In genomic region chr4:95621046-95621445, GRCm38 (mm10) we compare ENCODE assay signal across 28 mouse cellular contexts.
DNase-seq lines count a peak whose midpoint lies in the region; ATAC-seq and TF ChIP-seq lines count a peak whose summit lies in the region.
"Had no signal": no experiment of that assay in that cellular context is flagged by ENCODE, and none has a peak within 500 bp of the region (broad histone marks: within the 10 kb centered on the region; RNA-seq: fewer than 3 reads in every experiment).

No protein-coding gene starts in this region.

- TF ChIP-seq CTCF in lung, postnatal 0 days (IDR thresholded peaks at IDR 0.05): no peak

- H3K4me2 ChIP-seq in lung, postnatal 0 days (replicated peaks; ENCODE audit: low read depth, low read length): no peak overlapping the region
- no peak overlapping the region for H3K4me2 ChIP-seq in intestine, embryonic 16.5 days (ENCODE audit: low read depth, low read length)
- H3K4me2 ChIP-seq: forebrain, embryonic 15.5 days; heart, embryonic 13.5 days; liver, embryonic 11.5 days; lung, embryonic 15.5 days; midbrain, embryonic 12.5 days; neural tube, embryonic 13.5 days had no signal

- no peaks in the 10 kb centered on the region for H3K9me3 ChIP-seq in lung, postnatal 0 days (ENCODE audit: low read length)
- no peaks in the 10 kb centered on the region for H3K9me3 ChIP-seq in intestine, embryonic 16.5 days (ENCODE audit: control insufficient read depth, low read length)
- H3K9me3 ChIP-seq: forebrain, embryonic 15.5 days; heart, embryonic 13.5 days; hindbrain, embryonic 10.5 days; lung, embryonic 15.5 days; megakaryocyte, embryonic 14.5 days; midbrain, embryonic 12.5 days; neural tube, embryonic 13.5 days had no signal

- 83% methylated on average over 3 of the region's 3 CpGs for WGBS in lung, postnatal 0 days
- WGBS in intestine, embryonic 16.5 days: 90% methylated on average over 3 of the region's 3 CpGs

- H3K36me3 ChIP-seq in lung, postnatal 0 days (ENCODE audit: insufficient read depth, low read length): no peaks in the 10 kb centered on the region
- no peaks in the 10 kb centered on the region for H3K36me3 ChIP-seq in intestine, embryonic 16.5 days (ENCODE audit: control insufficient read depth, insufficient read depth, low read length)
- H3K36me3 ChIP-seq: forebrain, embryonic 15.5 days; heart, embryonic 13.5 days; hindbrain, embryonic 10.5 days; lung, embryonic 15.5 days; midbrain, embryonic 12.5 days; neural tube, embryonic 13.5 days had no signal

- no peak for ATAC-seq in lung, postnatal 0 days
- ATAC-seq in intestine, embryonic 16.5 days: no peak
- ATAC-seq: forebrain, embryonic 15.5 days; hindbrain, embryonic 16.5 days had no signal

- H3K9ac ChIP-seq in lung, postnatal 0 days (replicated peaks; ENCODE audit: low read depth): no peak overlapping the region
- H3K9ac ChIP-seq in intestine, embryonic 16.5 days (ENCODE audit: low read depth, low read length): no peak overlapping the region
- H3K9ac ChIP-seq: forebrain, embryonic 15.5 days; heart, embryonic 13.5 days; lung, embryonic 15.5 days; midbrain, embryonic 12.5 days; neural tube, embryonic 13.5 days had no signal

- DNase-seq in adrenal gland, postnatal 14 days: peak; percentile 15
- DNase-seq in adrenal gland, postnatal 25 days: no peak
- DNase-seq in lung, postnatal 36 days: peak; percentile 3
- no peak for DNase-seq in lung, postnatal 0 days (ENCODE audit: low spot score)
- peak; percentile 17 for DNase-seq in adipocyte (ENCODE audit: low spot score)
- DNase-seq in heart, postnatal 4 days: no peak
- DNase-seq: B cell, adult 2 months; cerebellum, adult 2 months; cerebellum, postnatal 14 days; gastrocnemius, adult 2 months; heart, adult 2 months; heart, postnatal 10 days; kidney, adult 2 months; kidney, postnatal 10 days; lung, postnatal 4 days; retina, postnatal 1 day; right cerebral cortex, postnatal 14 days; thymus, postnatal 4 days had no signal

- no peak overlapping the region for H3K27ac ChIP-seq in lung, postnatal 0 days (ENCODE audit: low read length)
- H3K27ac ChIP-seq in intestine, embryonic 16.5 days (ENCODE audit: low read length): no peak overlapping the region
- H3K27ac ChIP-seq: forebrain, embryonic 15.5 days; gastrocnemius, adult 2 months; heart, adult 2 months; heart, embryonic 13.5 days; hindbrain, embryonic 10.5 days; lung, embryonic 15.5 days; midbrain, embryonic 12.5 days; neural tube, embryonic 13.5 days had no signal

- TF ChIP-seq EP300 in lung, postnatal 0 days (IDR thresholded peaks at IDR 0.05): no peak

- H3K27me3 ChIP-seq in lung, postnatal 0 days (replicated peaks; ENCODE audit: insufficient read depth, low read length): no peaks in the 10 kb centered on the region
- no peaks in the 10 kb centered on the region for H3K27me3 ChIP-seq in intestine, embryonic 16.5 days (replicated peaks; ENCODE audit: control insufficient read depth, insufficient read depth, low read length)
- H3K27me3 ChIP-seq: forebrain, embryonic 15.5 days; heart, embryonic 13.5 days; lung, embryonic 15.5 days; megakaryocyte, embryonic 14.5 days; midbrain, embryonic 12.5 days; neural tube, embryonic 13.5 days had no signal

- no peaks in the 10 kb centered on the region for H3K4me1 ChIP-seq in lung, postnatal 0 days (ENCODE audit: insufficient read depth, low read depth, low read length)
- 0 out of 2 replicates have a peak, but pooled peaks cover 5% of the 10 kb centered on the region for H3K4me1 ChIP-seq in intestine, embryonic 16.5 days (ENCODE audit: control insufficient read depth, insufficient read depth, low read length)
- H3K4me1 ChIP-seq: forebrain, embryonic 15.5 days; hindbrain, embryonic 10.5 days; lung, embryonic 15.5 days; midbrain, embryonic 12.5 days; neural tube, embryonic 13.5 days had no signal

- no peak overlapping the region for H3K4me3 ChIP-seq in lung, postnatal 0 days (ENCODE audit: low read depth, low read length)
- H3K4me3 ChIP-seq in intestine, embryonic 16.5 days (ENCODE audit: low read length): no peak overlapping the region
- H3K4me3 ChIP-seq: forebrain, embryonic 15.5 days; gastrocnemius, adult 2 months; heart, adult 2 months; heart, embryonic 13.5 days; hindbrain, embryonic 10.5 days; lung, embryonic 15.5 days; megakaryocyte, embryonic 14.5 days; midbrain, embryonic 12.5 days; neural tube, embryonic 13.5 days had no signal

Comparison
In these comparisons a context has a peak if more than half of its experiments do, and no peak if none do; other contexts are left out.
1. DNase-seq: peak in adrenal gland, postnatal 14 days (single experiment), lung, postnatal 36 days (single experiment) and adipocyte (single experiment); none in adrenal gland, postnatal 25 days (single experiment), lung, postnatal 0 days (single experiment) and heart, postnatal 4 days (single experiment).